Mouse (Mus musculus) hematopoietic stem cell, adult 5-6 weeks (primary cell): ENCODE data around the gene Itgav. TPM values are rescaled to one million over a fixed set of nuclear protein-coding genes. Genes with fewer than 3 reads are reported as not detected.

ENCODE experiments used
- ATAC-seq, 2 experiments: fragments of 125-278 bp in 1 of 2; replicated peaks in 1 of 2; 2 replicates each; pipeline ENCODE4 v1.8.0; 2016 to 2017; ENCODE audit warnings: inconsistent platforms in 2 of 2, mild to moderate bottlenecking in 2 of 2, moderate number of reproducible peaks in 2 of 2, low read depth in 1 of 2, moderate TSS enrichment in 1 of 2; ENCODE audit not compliant: low FRiP score in 2 of 2, poor library complexity in 2 of 2, severe bottlenecking in 2 of 2, insufficient read depth in 1 of 2, low TSS enrichment in 1 of 2
- total RNA-seq: library from RNA; stranded (forward); fragments of 172-1452, 232-1000 nt; gene quantifications from 2 replicates; pipeline ENCODE4 v1.2.3, GENCODE M21; 2017

Itgav gene
- total RNA-seq, 1 experiment from 2014 or later, result 20.8 TPM

GRCm38 (mm10) chr2:83736836-83737235, 12.6 kb downstream of the Itgav start:
- no peak for ATAC-seq

DNA sequence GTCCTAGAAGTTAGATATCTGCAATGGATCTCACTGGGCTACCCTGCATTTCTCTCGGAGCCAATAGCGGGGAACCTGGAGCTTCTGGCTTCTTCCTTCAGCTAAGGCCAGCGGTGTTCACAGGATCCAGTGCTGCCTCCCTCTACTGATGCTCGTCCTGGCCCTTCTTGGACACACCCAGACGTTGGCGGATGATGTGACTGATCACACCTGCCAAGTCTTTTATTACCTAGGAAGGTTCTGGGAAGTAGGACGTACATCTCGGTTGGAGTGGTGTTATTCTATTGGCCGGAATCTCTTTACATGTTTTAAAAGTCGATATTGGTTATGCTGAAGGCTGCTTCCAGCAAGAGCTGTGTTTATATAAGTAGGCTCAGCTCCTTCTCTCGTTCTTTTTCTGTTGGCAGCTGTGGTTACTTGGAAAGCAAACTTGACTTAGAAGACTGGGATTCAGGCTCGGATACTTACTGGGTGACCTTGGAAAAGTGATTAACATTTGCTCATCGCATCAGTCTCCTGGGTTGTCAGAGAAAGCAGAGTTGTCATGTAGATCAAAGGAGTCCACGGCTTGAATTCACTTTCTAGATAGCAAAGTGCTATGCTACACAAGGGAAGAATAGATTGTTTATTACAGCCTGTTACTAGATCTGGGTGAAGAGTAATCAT, 14.5 kb downstream of the Itgav start:
- ATAC-seq, result no peak

DNA sequence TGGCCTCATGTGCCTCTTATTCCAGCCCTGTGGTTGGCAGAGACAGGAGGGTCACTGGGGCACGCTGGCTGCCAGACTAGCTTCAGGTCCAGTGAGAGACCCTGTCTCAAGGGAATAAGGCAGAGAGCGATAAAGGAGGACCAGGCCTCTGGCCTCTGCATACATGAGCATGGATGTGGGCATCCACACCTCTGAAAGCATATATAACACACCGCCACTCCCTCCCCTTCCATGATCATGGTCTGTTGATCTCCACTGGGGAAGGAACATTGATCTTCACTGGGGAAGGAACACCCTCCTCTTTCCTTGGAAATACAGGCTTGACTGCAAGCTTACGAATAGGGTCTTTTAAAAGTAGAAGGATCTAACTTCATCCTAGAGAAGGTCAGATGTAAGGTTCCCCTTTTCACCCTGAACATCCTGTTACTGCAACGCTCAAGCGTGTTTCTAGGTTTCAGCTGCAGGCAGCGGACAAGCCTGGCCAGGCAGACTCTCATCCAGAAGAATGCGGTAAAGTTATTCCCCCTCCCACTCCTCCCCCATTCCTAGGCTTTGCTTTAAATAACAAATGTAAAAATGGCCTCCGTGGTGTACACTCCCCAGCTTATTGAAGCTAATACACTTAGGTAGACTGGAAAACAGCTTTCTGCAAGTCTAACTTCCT, 15.4 kb downstream of the Itgav start:
- peak; percentile 29 to 65; a peak in 2 of 4 replicates for ATAC-seq

DNA sequence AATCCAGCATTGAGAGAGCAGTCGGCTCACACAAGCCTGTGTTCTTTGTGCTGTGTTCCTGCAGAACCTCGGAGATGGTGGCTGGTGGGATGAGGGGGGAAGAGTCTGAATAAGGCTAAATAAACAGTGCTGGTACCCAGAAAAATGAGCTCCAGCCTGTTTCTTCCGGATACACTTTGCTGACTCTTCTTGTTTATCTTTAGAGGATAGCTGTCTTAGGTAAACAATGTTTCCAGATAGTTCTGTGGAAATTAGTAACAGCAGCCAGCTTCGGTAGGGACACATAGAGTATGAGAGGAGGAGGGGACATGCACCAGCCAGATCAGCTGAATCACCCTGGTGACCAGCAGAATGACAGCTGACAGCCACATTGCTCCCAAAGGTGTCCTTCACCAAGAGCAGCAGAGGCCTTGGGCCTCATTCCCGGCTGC, 16.4 kb downstream of the Itgav start:
- ATAC-seq, result no peak

DNA sequence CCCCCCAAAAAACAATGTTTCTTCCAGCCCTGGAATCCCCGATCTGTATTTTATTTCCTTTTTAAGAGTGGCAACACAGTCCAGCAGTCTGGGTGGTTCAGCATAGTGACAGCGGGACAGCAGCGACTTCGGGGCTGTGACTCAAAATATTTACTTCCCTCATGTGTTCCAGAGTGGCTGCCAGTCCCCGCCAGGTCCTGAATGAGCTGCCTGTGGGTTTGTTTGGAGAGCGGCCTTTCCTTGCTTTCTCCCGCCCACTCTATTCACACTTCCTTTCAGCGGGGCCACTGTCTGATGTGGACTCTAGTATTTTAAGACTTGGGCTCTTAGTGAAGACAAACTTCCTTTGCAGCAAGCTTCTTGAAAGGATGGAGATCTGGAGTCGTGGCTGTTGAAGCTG, 18.0 kb downstream of the Itgav start:
- ATAC-seq, result peak; percentile 51 to 67

DNA sequence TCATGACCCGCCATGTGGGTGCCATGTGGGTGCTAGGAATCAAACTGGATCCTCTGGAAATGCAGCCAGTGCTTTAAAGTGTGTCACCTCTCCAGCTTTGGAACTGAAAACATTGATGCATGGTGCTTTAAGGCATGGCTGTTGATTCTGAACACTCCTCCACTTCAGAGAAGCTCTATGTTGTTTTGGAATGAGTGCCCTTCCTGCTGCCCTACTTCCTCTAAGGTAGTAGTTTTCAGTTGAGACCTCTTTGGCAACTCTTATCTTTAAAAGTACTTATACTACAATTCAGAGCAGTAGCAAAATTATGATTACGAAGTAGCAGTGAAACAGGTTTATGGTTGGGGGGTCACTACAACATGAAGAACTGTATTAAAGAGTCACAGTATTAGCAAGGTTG, 18.6 kb downstream of the Itgav start:
- ATAC-seq, result no peak

- ATAC-seq, result peak in 1 of 2 experiments; percentile 24; a peak in 1 of 4 replicates
Observed at GRCm38 (mm10) chr2:83744276-83744952, 20.2 kb downstream of the Itgav start.

DNA sequence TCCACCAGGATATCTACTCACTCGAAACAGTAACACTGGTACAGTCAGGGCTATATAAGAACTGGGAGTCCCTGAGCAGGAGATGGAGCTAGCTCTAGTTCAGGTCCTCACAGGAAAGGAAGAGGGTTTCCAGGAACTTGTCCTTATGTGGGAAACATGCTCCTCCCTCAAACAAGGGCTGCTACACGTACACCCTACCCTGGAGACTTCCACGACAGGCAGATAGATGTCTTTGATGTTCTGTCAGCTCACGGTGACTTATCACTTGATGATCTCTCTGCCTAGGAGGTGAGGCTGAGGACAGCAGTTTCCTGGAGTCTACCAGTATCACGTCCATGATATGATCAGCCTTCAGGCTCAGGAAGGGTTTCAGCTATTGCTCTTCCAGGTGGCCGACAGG, 21.1 kb downstream of the Itgav start:
- no peak for ATAC-seq

DNA sequence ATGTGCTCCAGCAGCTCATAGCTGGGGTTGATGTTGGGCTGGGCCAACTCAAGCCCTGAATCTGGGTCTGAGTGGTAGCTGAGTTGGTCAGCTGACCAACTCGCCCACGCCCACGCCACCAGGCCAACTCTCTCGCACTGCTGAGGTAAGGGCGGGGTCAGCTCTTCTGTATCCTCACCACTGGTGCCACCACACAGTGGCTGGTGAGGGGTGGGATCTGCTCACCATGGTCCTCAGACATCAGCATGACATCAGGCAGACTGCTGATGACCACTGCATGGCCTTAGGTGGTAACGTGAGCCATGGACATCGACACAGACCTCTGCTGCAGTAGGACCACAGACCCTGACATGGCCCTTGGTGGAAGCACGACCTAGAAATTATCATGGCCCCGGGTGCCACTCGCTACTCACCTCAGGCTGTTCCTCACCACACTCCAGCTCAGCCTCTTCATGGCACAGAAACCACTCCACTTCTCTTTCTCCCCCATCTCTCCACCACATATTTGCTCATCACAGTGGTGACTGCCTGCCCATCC, 24.5 kb downstream of the Itgav start:
- ATAC-seq, result no peak

DNA sequence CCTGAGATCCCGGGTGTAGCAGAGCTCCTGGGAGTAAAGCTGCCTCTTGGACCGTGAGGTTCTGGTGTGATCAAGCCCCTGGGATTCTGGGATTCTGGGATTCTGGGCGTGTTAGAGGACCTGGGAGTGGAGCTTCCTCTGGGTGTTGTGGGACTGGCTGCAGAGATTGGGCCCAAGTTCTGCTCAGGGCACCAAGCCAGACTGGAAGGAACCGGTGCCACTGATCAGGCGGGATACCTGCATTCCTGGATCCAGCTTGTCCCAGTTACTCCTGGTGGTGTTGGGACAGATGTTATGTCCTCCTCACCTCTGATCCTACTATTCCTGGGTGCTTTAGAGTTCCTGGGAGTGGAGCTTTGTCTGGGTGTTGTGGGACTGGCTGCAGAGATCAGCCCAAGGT, 28.8 kb downstream of the Itgav start:
- ATAC-seq, result no peak

DNA sequence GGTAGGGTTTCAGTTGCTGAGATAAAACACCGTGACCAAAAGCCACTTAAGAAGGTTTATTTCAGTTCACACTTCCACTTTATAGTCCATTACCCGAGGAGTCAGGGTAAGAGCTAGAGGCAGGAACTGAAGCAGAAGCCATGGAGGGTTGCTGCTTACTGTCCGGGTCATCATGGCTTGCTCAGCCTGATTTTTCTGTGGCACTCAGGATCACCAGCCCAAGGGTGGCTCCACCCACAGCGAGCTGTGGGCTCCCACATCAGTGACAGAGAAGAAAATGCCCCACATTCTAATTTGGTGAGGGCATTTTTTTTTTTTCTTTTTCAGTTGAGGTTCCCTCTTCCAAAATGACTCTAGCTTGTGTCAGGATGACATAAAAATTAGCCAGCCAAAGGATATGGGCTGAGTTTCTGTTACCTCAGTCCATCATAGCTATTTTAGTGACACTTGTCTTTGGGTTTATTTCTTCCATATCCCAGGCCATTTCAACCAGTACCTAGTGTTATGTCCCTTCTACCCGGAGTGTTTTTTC, 30.2 kb downstream of the Itgav start:
- no peak for ATAC-seq

GRCm38 (mm10) chr2:83758606-83759215, 34.5 kb downstream of the Itgav start:
- no peak for ATAC-seq

GRCm38 (mm10) chr2:83759216-83759648, 35.0 kb downstream of the Itgav start:
- no peak for ATAC-seq

GRCm38 (mm10) chr2:83759667-83760066, 35.5 kb downstream of the Itgav start:
- no peak for ATAC-seq

DNA sequence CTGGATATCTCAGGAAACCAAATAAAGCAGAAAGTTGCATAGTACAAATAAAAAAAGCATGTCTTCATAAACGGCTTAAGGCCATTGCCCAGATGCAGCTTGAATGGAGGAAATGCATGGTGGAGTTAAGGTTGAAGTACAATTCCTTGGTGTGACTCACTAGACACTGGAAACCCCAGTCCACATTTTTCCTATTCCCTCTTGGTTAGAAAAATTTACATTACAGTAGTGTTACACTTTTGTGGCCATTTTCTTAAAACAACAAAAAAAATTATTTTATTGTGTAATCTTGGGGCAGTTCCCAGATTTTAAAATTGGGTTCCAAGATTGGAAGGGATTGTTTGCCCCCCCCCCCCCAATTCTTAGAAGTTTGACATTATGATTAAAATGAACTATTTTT, 35.9 kb downstream of the Itgav start:
- no peak for ATAC-seq

DNA sequence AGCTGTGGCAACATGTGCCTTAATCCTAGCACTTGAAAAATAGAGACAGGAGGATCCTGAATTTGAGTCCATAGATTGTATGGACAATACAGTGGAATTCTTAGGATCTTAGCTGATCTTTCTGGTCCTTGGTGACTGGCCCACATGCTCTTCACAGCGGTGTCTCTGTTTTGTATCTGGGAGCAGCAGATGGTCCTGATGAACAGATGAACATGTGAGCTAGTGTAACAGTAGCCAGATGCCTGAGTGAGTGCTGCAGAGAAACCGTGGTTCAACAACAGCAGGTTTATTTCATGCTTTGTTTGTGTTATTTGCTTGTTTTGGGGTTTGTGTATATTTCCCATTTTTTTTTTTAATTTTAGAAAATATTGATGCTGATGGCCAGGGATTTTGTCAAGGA, 37.3 kb downstream of the Itgav start:
- no peak for ATAC-seq

DNA sequence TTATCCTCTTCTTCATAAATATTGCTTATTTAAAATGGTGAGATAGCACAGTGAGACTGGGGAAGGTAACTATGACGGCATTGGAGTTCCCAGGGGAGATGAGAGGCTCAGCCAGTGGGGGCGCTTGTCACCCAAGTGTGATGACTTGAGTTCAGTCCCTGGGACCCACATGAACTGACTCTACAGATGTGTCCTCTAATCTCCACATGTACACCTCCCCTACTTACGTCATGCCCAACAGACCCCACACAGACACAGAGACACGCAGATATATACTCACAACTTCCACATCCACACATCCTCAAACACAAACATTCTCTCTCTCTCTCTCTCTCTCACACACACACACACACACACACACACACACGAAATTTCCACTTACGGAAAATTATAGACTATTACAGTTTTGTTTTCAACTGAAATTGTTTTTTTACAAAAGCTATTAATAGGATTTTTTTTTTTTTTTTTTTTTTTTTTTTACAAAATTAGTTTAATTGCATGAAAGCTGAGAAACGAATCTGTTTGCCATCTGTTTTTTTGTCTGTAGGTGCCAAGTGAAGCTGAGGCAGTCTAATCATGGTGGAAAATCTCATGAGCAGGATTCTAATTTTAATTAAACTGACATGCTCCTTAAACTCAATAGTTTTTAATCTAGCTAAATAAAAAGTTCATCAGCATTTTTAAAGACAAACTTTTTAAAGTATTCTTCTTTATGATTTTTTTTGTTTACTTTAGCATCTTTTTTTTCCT, 38.1 kb downstream of the Itgav start:
- no peak for ATAC-seq
